Mouse (Mus musculus): ENCODE results near the gene Kdm2a. TPM values are rescaled to one million over a fixed set of nuclear protein-coding genes. Genes with fewer than 3 reads are reported as not detected.

Gene Kdm2a
- polyA plus RNA-seq, 1 experiment, result 78.4 TPM

GRCm38 (mm10) chr19:4299126-4299525 is 99.0 kb downstream of the Kdm2a start:
- no peaks in the 10 kb centered on the region for H3K9me3 ChIP-seq (replicated peaks; ENCODE audit: control insufficient read depth, insufficient read depth, low read length, poor library complexity, severe bottlenecking)
- no peak overlapping the region for H3K27ac ChIP-seq (ENCODE audit: insufficient read depth, low read length)
- no peaks in the 10 kb centered on the region for H3K36me3 ChIP-seq (ENCODE audit: control insufficient read depth, insufficient read depth, low read length, poor library complexity, severe bottlenecking)
- H3K27me3 ChIP-seq (ENCODE audit: control insufficient read depth, insufficient read depth, low read length, poor library complexity, severe bottlenecking), result no peaks in the 10 kb centered on the region
- TF ChIP-seq POLR2A (IDR thresholded peaks at IDR 0.05; ENCODE audit: insufficient read depth, low read length) (no peak), CTCF (IDR thresholded peaks at IDR 0.05; ENCODE audit: low read depth, low read length) (no peak), EP300 (IDR thresholded peaks at IDR 0.05; ENCODE audit: insufficient read depth, low read depth, low read length) (no peak)
- no peak overlapping the region for H3K9ac ChIP-seq (ENCODE audit: low read depth, poor library complexity, severe bottlenecking)
- H3K4me1 ChIP-seq (ENCODE audit: control insufficient read depth, insufficient read depth, low read length), result peaks cover 4% of the 10 kb centered on the region
- H3K4me3 ChIP-seq (ENCODE audit: low read depth, low read length), result no peak overlapping the region

- Histone ChIP-seq H3K27me3 (ENCODE audit: control insufficient read depth, insufficient read depth, low read length, poor library complexity, severe bottlenecking) (no peaks in the 10 kb centered on the region), H3K9me3 (replicated peaks; ENCODE audit: control insufficient read depth, insufficient read depth, low read length, poor library complexity, severe bottlenecking) (no peaks in the 10 kb centered on the region), H3K4me1 (ENCODE audit: control insufficient read depth, insufficient read depth, low read length) (peaks cover 4% of the 10 kb centered on the region), H3K9ac (ENCODE audit: low read depth, poor library complexity, severe bottlenecking) (no peak overlapping the region), H3K36me3 (ENCODE audit: control insufficient read depth, insufficient read depth, low read length, poor library complexity, severe bottlenecking) (no peaks in the 10 kb centered on the region), H3K27ac (ENCODE audit: insufficient read depth, low read length) (no peak overlapping the region), H3K4me3 (ENCODE audit: low read depth, low read length) (no peak overlapping the region)
- TF ChIP-seq POLR2A (IDR thresholded peaks at IDR 0.05; ENCODE audit: insufficient read depth, low read length) (no peak), EP300 (IDR thresholded peaks at IDR 0.05; ENCODE audit: insufficient read depth, low read depth, low read length) (no peak), CTCF (IDR thresholded peaks at IDR 0.05; ENCODE audit: low read depth, low read length) (no peak)
These were observed 99.6 kb downstream of the Kdm2a start for GRCm38 (mm10) chr19:4298322-4299121.

DNA sequence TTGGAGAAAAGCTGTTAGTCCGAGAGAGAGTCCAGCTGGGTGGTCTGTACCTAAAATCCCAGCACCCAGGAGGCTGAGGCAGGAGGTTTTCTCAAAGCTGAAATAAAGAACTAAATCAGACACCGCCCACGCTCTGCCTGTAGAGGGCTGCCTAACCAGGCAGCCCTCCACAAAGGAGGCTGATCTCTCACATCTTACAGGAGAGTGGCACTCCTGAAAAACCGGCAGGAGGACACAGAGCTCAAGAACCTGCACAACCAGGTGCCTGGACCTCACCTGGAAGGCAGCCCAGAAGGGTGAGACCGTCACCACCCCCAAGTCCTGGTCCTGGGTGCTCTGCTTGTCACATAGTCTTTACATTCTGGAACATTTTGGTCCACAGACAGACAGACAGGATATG is 100.2 kb downstream of the Kdm2a start:
- Histone ChIP-seq H3K9ac (ENCODE audit: low read depth, poor library complexity, severe bottlenecking) (no peak overlapping the region), H3K27me3 (ENCODE audit: control insufficient read depth, insufficient read depth, low read length, poor library complexity, severe bottlenecking) (no peaks in the 10 kb centered on the region), H3K9me3 (replicated peaks; ENCODE audit: control insufficient read depth, insufficient read depth, low read length, poor library complexity, severe bottlenecking) (no peaks in the 10 kb centered on the region), H3K4me3 (ENCODE audit: low read depth, low read length) (no peak overlapping the region), H3K36me3 (ENCODE audit: control insufficient read depth, insufficient read depth, low read length, poor library complexity, severe bottlenecking) (no peaks in the 10 kb centered on the region), H3K27ac (ENCODE audit: insufficient read depth, low read length) (no peak overlapping the region), H3K4me1 (ENCODE audit: control insufficient read depth, insufficient read depth, low read length) (peaks cover 4% of the 10 kb centered on the region)
- TF ChIP-seq EP300 (IDR thresholded peaks at IDR 0.05; ENCODE audit: insufficient read depth, low read depth, low read length) (no peak), POLR2A (IDR thresholded peaks at IDR 0.05; ENCODE audit: insufficient read depth, low read length) (no peak), CTCF (IDR thresholded peaks at IDR 0.05; ENCODE audit: low read depth, low read length) (peak; percentile 7)

GRCm38 (mm10) chr19:4296611-4297010 is 101.5 kb downstream of the Kdm2a start:
- H3K27me3 ChIP-seq (ENCODE audit: control insufficient read depth, insufficient read depth, low read length, poor library complexity, severe bottlenecking), result no peaks in the 10 kb centered on the region
- no peak overlapping the region for H3K4me3 ChIP-seq (ENCODE audit: low read depth, low read length)
- H3K9me3 ChIP-seq (replicated peaks; ENCODE audit: control insufficient read depth, insufficient read depth, low read length, poor library complexity, severe bottlenecking), result no peaks in the 10 kb centered on the region
- H3K36me3 ChIP-seq (ENCODE audit: control insufficient read depth, insufficient read depth, low read length, poor library complexity, severe bottlenecking), result peaks cover 2% of the 10 kb centered on the region; the same call in 1 of the 2 replicates
- no peak overlapping the region for H3K9ac ChIP-seq (ENCODE audit: low read depth, poor library complexity, severe bottlenecking)
- H3K27ac ChIP-seq (ENCODE audit: insufficient read depth, low read length), result no peak overlapping the region
- peaks cover 4% of the 10 kb centered on the region for H3K4me1 ChIP-seq (ENCODE audit: control insufficient read depth, insufficient read depth, low read length)
- TF ChIP-seq CTCF (IDR thresholded peaks at IDR 0.05; ENCODE audit: low read depth, low read length) (no peak), EP300 (IDR thresholded peaks at IDR 0.05; ENCODE audit: insufficient read depth, low read depth, low read length) (no peak), POLR2A (IDR thresholded peaks at IDR 0.05; ENCODE audit: insufficient read depth, low read length) (no peak)

DNA sequence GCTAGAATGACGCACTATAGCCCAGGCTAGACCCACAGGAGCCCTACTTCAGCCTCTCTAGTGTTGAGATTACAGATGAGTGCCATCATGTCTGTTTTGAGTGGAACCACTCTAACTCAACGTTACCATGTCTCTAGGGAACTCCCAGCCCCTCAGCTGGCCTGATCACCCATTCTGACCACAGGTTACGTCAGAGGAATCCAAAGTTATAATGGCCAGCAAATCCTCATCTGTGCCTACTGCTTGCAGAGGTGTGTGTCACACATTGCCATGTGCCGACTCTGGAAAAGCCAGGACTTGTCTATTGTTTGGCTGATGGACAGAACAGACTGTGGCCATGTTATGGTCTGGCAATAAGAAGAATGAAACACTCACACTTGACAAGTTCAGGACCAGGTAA is 102.7 kb downstream of the Kdm2a start:
- Histone ChIP-seq H3K9ac (ENCODE audit: low read depth, poor library complexity, severe bottlenecking) (peak overlapping the region; percentile 38; the same call in 1 of the 2 replicates), H3K27ac (ENCODE audit: insufficient read depth, low read length) (no peak overlapping the region), H3K36me3 (ENCODE audit: control insufficient read depth, insufficient read depth, low read length, poor library complexity, severe bottlenecking) (peaks cover 2% of the 10 kb centered on the region; the same call in 1 of the 2 replicates), H3K4me3 (ENCODE audit: low read depth, low read length) (no peak overlapping the region), H3K27me3 (ENCODE audit: control insufficient read depth, insufficient read depth, low read length, poor library complexity, severe bottlenecking) (no peaks in the 10 kb centered on the region), H3K9me3 (replicated peaks; ENCODE audit: control insufficient read depth, insufficient read depth, low read length, poor library complexity, severe bottlenecking) (no peaks in the 10 kb centered on the region), H3K4me1 (ENCODE audit: control insufficient read depth, insufficient read depth, low read length) (peaks cover 4% of the 10 kb centered on the region)
- TF ChIP-seq EP300 (IDR thresholded peaks at IDR 0.05; ENCODE audit: insufficient read depth, low read depth, low read length) (no peak), POLR2A (IDR thresholded peaks at IDR 0.05; ENCODE audit: insufficient read depth, low read length) (no peak), CTCF (IDR thresholded peaks at IDR 0.05; ENCODE audit: low read depth, low read length) (no peak)
